Mouse (Mus musculus): ENCODE measurements around the gene Resf1.

- TF ChIP-seq CTCF (IDR thresholded peaks at IDR 0.05; ENCODE audit: borderline replicate concordance, extremely low read depth, insufficient read depth, insufficient read length), result no peak
- no peak for TF ChIP-seq POLR2A (IDR thresholded peaks at IDR 0.05; ENCODE audit: borderline replicate concordance, extremely low read depth, insufficient read depth, insufficient read length, poor library complexity, severe bottlenecking)
These were observed 2.1 kb upstream of the Resf1 start for GRCm38 (mm10) chr6:149307092-149307491.

All from brain, embryonic 14.5 days (tissue).